Mouse (Mus musculus) heart, postnatal 0 days (tissue): ENCODE results near the gene Creb5.

Experiments used
- CTCF ChIP-seq: IDR thresholded peaks from 2 replicates; pipeline ENCODE4 v1.5.1; 2016; ENCODE audit warnings: antibody characterized with exemption, control low read depth, low read depth
- EP300 ChIP-seq: IDR thresholded peaks from 2 replicates; pipeline ENCODE4 v1.6.1; 2016; ENCODE audit warnings: antibody characterized with exemption, low read depth

DNA sequence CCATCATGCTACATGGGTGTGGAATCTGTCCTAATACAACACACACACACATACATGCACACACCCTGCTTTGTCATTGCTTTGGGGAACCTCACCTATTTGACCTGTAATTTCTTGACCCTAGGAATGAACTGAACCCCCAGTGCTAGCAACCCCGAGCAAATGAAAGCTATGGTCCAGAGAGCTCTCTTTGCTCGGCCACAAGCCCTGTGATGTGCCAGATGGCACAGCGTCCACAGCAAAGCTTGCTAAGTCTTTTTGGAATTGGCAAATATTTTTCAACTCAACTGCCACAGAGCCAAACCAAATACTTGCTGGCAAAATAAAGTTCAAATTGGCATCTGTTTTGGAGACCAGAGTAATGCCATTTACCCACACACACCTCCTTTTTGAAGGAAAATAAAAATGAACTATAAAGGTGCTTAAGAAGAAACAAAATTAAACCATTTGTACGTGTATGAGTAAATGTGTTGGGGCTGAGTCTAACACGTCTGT is 324.4 kb downstream of the Creb5 start:
- TF ChIP-seq CTCF (no peak), EP300 (no peak)
